Mouse (Mus musculus) forebrain, embryonic 11.5 days (tissue): Measurements from ENCODE around the gene Proser1. TPM values are rescaled to one million over a fixed set of nuclear protein-coding genes. Genes with fewer than 3 reads are reported as not detected.

Experiments used
- ATAC-seq: fragments of 200-750 bp; cut with Nextera tagmentation; replicated peaks from 2 replicates; pipeline ENCODE4 v1.8.0; 2017; ENCODE audit warnings: moderate TSS enrichment; ENCODE audit not compliant: low FRiP score
- DNase-seq: peaks from one replicate; pipeline ENCODE4 v3.0.0-alpha.2; 2017; ENCODE audit warnings: low spot score
- H3K27ac ChIP-seq: fragments of 300-500 bp; sonication (generic); 2 replicates; pipeline ENCODE4 v1.5.1; 2014; ENCODE audit warnings: low read depth, low read length
- H3K27me3 ChIP-seq: fragments of 300-500 bp; sonication (generic); 2 replicates; pipeline ENCODE4 v1.6.1; 2014; ENCODE audit warnings: mild to moderate bottlenecking, low read length, mixed read lengths; ENCODE audit not compliant: control insufficient read depth, insufficient read depth
- H3K36me3 ChIP-seq: fragments of 300-500 bp; sonication (generic); 2 replicates; pipeline ENCODE4 v1.6.1; 2014; ENCODE audit warnings: mild to moderate bottlenecking, low read length, moderate library complexity, mixed read lengths; ENCODE audit not compliant: control insufficient read depth, insufficient read depth
- H3K4me1 ChIP-seq: fragments of 300-500 bp; sonication (generic); replicated peaks from 2 replicates; pipeline ENCODE4 v1.6.1; 2014; ENCODE audit warnings: low read length, mixed read lengths; ENCODE audit not compliant: control insufficient read depth, insufficient read depth
- H3K4me2 ChIP-seq: fragments of 300-500 bp; sonication (generic); 2 replicates; pipeline ENCODE4 v1.6.1; 2014; ENCODE audit warnings: low read depth, mild to moderate bottlenecking, low read length, moderate library complexity, mixed read lengths; ENCODE audit not compliant: severe bottlenecking
- H3K4me3 ChIP-seq: fragments of 300-500 bp; sonication (generic); 2 replicates; pipeline ENCODE4 v1.5.1; 2014; ENCODE audit warnings: low read depth, low read length
- H3K9ac ChIP-seq: fragments of 300-500 bp; sonication (generic); 2 replicates; pipeline ENCODE4 v1.6.1; 2014; ENCODE audit warnings: low read length
- H3K9me3 ChIP-seq: fragments of 300-500 bp; sonication (generic); 2 replicates; pipeline ENCODE4 v1.6.1; 2016; ENCODE audit warnings: low read length, mixed read lengths; ENCODE audit not compliant: control insufficient read depth
- WGBS: fragments of 180-500 bp; shearing (Covaris S2); extraction: QIAGEN DNeasy Blood & Tissue Kit; methylation state at CpG from one replicate; pipeline ENCODE4 v1.1.7; 2014; 5-methylcytosine and 5-hydroxymethylcytosine counted together
- polyA plus RNA-seq: library from polyadenylated mRNA; unstranded; fragments of >200 nt; fragmentation: Nextera tagmentation; extraction: Ambion mirVana; gene quantifications from 2 replicates; pipeline ENCODE4 v1.2.1, GENCODE M21; 2014

Gene Proser1
- polyA plus RNA-seq, 1 experiment from 2014 or later, result 34.7 TPM

DNA sequence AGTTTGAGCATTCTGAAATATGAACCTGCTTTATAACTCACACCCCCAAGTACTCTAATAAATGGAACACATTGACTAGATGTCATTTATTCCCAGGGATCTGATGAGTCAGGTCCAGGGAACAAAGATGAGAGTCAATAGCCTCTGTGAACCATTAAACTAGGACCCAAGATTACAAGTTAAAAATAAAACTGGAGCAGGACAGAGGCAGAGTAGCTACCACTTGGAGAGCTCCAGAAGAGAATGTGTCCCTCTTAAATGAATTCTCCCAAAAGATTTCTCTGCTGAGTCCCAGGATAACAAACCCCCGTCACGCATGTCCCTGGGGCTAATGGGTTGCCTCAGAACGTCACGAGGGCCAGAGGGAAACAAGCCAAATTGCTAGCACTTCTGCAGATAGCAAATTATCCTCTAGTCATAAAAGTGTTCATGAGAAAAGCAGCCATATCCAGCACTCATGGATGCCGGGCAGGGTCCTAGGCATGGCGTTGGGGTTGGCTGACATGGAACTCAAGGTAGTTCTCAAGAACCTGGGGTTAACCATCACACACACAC, 35.0 kb downstream of the Proser1 start:
- Histone ChIP-seq H3K4me3 (no peak overlapping the region), H3K9me3 (no peaks in the 10 kb centered on the region), H3K27me3 (no peaks in the 10 kb centered on the region), H3K4me1 (no peaks in the 10 kb centered on the region), H3K36me3 (no peaks in the 10 kb centered on the region), H3K9ac (no peak overlapping the region), H3K4me2 (no peak overlapping the region), H3K27ac (no peak overlapping the region)
- ATAC-seq (no peak), DNase-seq (no peak)
- WGBS, result 90% methylated on average over 6 of the region's 6 CpGs

DNA sequence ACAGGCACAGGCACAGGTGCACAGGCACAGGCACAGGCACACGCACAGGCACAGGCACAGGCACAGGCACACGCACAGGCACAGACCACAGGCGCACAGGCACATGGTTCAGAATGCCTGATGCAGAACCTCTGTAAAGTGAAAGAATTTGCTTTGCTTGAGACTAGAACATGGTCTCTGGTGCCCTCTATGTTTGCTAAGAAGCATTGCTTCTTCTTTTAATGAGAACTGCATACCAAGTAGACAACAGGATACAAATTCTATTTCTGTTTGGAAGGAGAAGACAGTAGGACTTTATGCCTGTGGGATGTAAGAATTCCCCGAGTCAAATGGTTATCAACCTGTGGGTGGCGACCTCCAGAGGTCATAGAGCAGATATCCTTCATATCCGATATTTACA, 39.0 kb downstream of the Proser1 start:
- Histone ChIP-seq H3K4me2 (no peak overlapping the region), H3K36me3 (no peaks in the 10 kb centered on the region), H3K27me3 (no peaks in the 10 kb centered on the region), H3K9ac (no peak overlapping the region), H3K9me3 (no peaks in the 10 kb centered on the region), H3K4me3 (no peak overlapping the region), H3K4me1 (no peaks in the 10 kb centered on the region), H3K27ac (no peak overlapping the region)
- no peak for DNase-seq
- WGBS, result 76% methylated on average over 6 of the region's 6 CpGs
- ATAC-seq, result no peak

DNA sequence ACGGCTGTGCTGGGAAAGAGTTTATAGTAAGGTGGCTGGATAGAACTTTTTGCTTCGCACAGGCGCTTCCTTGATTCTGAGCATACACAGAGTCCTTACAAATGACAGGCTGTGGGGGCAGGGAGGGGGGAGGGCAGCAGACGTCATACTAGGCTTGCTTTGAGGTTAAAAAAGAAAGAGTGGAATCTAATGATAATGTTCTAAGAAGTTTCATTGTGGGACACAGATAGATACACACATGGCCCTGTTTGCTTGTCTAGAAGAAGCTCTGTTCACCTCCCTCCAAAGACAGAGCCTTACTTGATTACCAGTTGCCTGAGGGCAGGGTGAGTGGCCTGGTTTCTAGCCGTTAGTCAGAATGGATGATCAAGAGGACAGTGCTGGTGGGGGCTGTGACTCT, 49.6 kb downstream of the Proser1 start:
- no peaks in the 10 kb centered on the region for H3K36me3 ChIP-seq
- ATAC-seq (no peak), DNase-seq (no peak)
- no peak overlapping the region for H3K4me3 ChIP-seq
- H3K27me3 ChIP-seq, result no peaks in the 10 kb centered on the region
- H3K27ac ChIP-seq, result no peak overlapping the region
- H3K4me2 ChIP-seq, result no peak overlapping the region
- no peaks in the 10 kb centered on the region for H3K4me1 ChIP-seq
- H3K9me3 ChIP-seq, result no peaks in the 10 kb centered on the region
- 74% methylated on average over 5 of the region's 5 CpGs for WGBS
- H3K9ac ChIP-seq, result no peak overlapping the region

DNA sequence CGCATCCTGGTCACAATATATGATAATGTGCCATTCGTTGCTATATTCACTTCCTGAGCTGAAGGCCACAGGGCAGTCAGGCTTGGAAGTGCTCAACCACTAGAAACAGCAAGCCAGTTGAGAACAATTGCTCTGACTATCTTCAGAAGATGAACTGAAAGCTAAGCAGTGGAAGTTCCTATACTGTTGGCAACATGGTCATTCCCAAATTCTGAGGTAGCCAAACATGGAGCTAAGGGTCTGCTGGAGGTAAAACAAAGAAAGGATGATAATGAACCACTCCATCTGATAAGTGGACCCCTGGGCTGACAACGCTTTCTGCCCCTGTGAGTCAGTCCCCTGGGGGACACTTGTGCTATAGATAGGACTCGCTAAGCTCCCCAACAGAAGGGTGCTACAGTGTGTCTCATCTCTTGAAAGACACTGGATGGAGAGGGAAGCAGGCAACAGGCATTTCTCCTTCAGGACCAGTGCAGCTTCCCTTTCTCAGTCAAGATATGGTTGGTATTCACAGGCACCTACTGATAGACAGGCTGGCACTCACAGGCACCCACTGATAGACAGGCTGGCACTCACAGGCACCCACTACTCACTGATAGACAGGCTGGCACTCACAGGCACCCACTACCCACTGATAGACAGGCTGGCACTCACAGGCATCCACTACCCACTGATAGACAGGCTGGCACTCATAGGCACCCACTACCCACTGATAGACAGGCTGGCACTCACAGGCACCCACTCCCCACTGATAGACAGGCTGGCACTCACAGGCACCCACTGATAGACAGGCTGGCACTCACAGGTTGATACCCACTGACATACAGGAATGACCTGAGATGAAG, 51.0 kb downstream of the Proser1 start:
- WGBS, result 90% methylated on average over 4 of the region's 4 CpGs
- Histone ChIP-seq H3K4me3 (no peak overlapping the region), H3K36me3 (no peaks in the 10 kb centered on the region), H3K27me3 (no peaks in the 10 kb centered on the region), H3K9ac (no peak overlapping the region), H3K4me1 (no peaks in the 10 kb centered on the region), H3K27ac (no peak overlapping the region), H3K9me3 (no peaks in the 10 kb centered on the region), H3K4me2 (no peak overlapping the region)
- DNase-seq (no peak), ATAC-seq (no peak)

DNA sequence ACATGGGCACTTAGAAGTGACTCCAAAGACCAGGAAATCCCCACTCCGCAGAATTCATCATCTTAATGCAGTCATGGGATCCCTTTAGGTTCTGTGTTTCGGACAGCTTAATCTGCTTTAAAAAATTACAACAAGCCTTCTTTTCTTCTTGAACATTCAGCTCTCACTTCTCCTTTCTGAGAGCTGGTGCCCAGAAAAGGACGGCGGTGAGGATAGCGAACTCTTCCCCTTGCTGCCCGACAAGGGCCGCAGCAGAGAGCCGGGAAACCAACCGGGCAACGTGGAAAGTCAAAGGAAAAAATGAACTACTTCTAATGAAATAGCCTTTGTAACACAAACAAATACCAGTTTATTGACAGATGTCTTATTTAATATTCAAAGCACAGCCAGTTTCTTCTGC, 59.3 kb downstream of the Proser1 start:
- Histone ChIP-seq H3K27me3 (no peaks in the 10 kb centered on the region), H3K4me2 (no peak overlapping the region), H3K4me3 (no peak overlapping the region), H3K27ac (no peak overlapping the region), H3K9me3 (no peaks in the 10 kb centered on the region), H3K9ac (no peak overlapping the region), H3K4me1 (no peaks in the 10 kb centered on the region), H3K36me3 (no peaks in the 10 kb centered on the region)
- ATAC-seq, result no peak
- WGBS, result 78% methylated on average over 10 of the region's 10 CpGs
- no peak for DNase-seq

DNA sequence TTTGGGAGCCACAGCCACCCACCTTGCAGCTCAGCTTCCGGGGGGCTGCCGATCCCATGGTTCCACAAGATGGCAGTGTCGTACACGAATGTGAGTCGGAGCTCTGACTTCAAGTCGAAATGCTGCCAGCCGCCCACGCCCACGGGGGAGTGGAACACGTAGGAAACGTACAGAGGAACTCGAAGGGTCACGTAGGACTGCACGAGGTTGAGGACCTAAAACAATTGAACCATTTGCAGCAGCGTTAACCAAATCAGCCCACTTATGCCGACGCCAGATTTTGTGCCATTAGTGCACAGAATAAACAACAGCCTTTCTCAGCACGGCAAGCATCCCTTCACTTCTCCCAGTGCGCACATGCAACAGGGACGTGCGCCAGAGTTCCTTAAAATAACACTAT, 62.3 kb downstream of the Proser1 start:
- 34% methylated on average over 21 of the region's 21 CpGs for WGBS
- Histone ChIP-seq H3K27me3 (no peaks in the 10 kb centered on the region), H3K27ac (no peak overlapping the region), H3K4me3 (peak overlapping the region; percentile 20; the same call in 1 of the 2 replicates), H3K4me1 (no peaks in the 10 kb centered on the region), H3K36me3 (no peaks in the 10 kb centered on the region), H3K9me3 (no peaks in the 10 kb centered on the region), H3K4me2 (peak overlapping the region; percentile 45; the same call in 1 of the 2 replicates), H3K9ac (no peak overlapping the region)
- DNase-seq (peak; percentile 86), ATAC-seq (peak; percentile 39; the same call in 1 of the 2 replicates)

DNA sequence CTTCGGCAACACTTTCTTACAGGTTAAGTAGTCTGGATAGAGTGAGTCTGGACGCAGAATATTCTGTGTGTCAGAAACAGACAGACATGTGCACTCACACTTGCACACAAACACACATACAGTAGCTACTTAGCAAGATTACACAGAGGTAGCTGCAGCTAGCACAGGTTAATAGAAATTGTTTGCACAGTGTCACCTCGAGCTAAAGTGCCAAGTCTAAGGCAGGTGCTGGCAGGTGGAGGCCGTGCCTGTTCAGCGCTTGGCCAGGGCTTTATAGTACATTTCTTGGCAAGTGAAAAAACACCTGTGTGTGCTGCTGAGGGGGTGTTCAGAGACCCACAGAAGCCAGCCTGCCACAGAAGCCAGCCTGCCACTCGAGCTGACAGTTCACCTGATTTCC, 66.8 kb downstream of the Proser1 start:
- 93% methylated on average over 6 of the region's 6 CpGs for WGBS
- H3K27ac ChIP-seq, result no peak overlapping the region
- no peaks in the 10 kb centered on the region for H3K9me3 ChIP-seq
- ATAC-seq (no peak), DNase-seq (no peak)
- no peak overlapping the region for H3K9ac ChIP-seq
- no peak overlapping the region for H3K4me3 ChIP-seq
- no peaks in the 10 kb centered on the region for H3K4me1 ChIP-seq
- H3K27me3 ChIP-seq, result no peaks in the 10 kb centered on the region
- no peaks in the 10 kb centered on the region for H3K36me3 ChIP-seq
- H3K4me2 ChIP-seq, result no peak overlapping the region
